Mouse (Mus musculus): ENCODE data around the gene Gm3020. TPM values are rescaled to one million over a fixed set of nuclear protein-coding genes. Genes with fewer than 3 reads are reported as not detected.
"Not testable (repeated sequence)": the region's sequence is repeated elsewhere in the genome, so short reads cannot be mapped to it uniquely, and the experiment has no call there.

Gene Gm3020
- polyA plus RNA-seq (2012; rRNA removed) = not detected in 2 replicates
- not detected in 2 replicates for polyA plus RNA-seq (2014; fragmentation: Nextera tagmentation; extraction: Ambion mirVana)

- H3K27ac ChIP-seq; H3K36me3 ChIP-seq (replicated peaks; ENCODE audit: control insufficient read depth, insufficient read depth, low read depth); H3K4me1 ChIP-seq (replicated peaks; ENCODE audit: control insufficient read depth in 2 of 2, insufficient read depth in 2 of 2, low read length in 1 of 2); H3K4me2 ChIP-seq (ENCODE audit: low read depth); ATAC-seq (ENCODE audit: insufficient read depth); H3K27me3 ChIP-seq (ENCODE audit: control insufficient read depth, insufficient read depth, low read length); DNase-seq (ENCODE audit: low read depth in 3 of 3, low spot score in 3 of 3); H3K9me3 ChIP-seq (ENCODE audit: control insufficient read depth, low read length); H3K9ac ChIP-seq (replicated peaks); H3K4me3 ChIP-seq (ENCODE audit: insufficient read depth in 1 of 2, low read depth in 2 of 2, low read length in 2 of 2): not testable (repeated sequence)
- WGBS (ENCODE audit: insufficient replicate concordance) = no CpG with 5 or more reads among the region's 32 CpGs
These were observed at the start of gene Gm3020 for GRCm38 (mm10) chr14:3651730-3652129. Gene Gm3020, plus strand, starts transcription at chr14:3652030.

- WGBS (ENCODE audit: insufficient replicate concordance) = no CpG with 5 or more reads among the region's 2 CpGs
- not testable (repeated sequence) for H3K9ac ChIP-seq (replicated peaks); ATAC-seq (ENCODE audit: insufficient read depth); H3K9me3 ChIP-seq (ENCODE audit: control insufficient read depth, low read length); H3K4me2 ChIP-seq (ENCODE audit: low read depth); H3K4me3 ChIP-seq (ENCODE audit: insufficient read depth in 1 of 2, low read depth in 2 of 2, low read length in 2 of 2); H3K27me3 ChIP-seq (ENCODE audit: control insufficient read depth, insufficient read depth, low read length); H3K4me1 ChIP-seq (replicated peaks; ENCODE audit: control insufficient read depth in 2 of 2, insufficient read depth in 2 of 2, low read length in 1 of 2); H3K36me3 ChIP-seq (replicated peaks; ENCODE audit: control insufficient read depth, insufficient read depth, low read depth); H3K27ac ChIP-seq; DNase-seq (ENCODE audit: low read depth in 3 of 3, low spot score in 3 of 3)
These were observed 17.6 kb upstream of the Gm3020 start, which contains the start of gene Gm3012 for GRCm38 (mm10) chr14:3634212-3634611. Gene Gm3012, plus strand, starts transcription at chr14:3634512.

- H3K27me3 ChIP-seq (ENCODE audit: control insufficient read depth, insufficient read depth, low read length); DNase-seq (ENCODE audit: low read depth in 3 of 3, low spot score in 3 of 3); H3K4me1 ChIP-seq (replicated peaks; ENCODE audit: control insufficient read depth in 2 of 2, insufficient read depth in 2 of 2, low read length in 1 of 2); H3K27ac ChIP-seq; ATAC-seq (ENCODE audit: insufficient read depth); H3K4me2 ChIP-seq (ENCODE audit: low read depth); H3K4me3 ChIP-seq (ENCODE audit: insufficient read depth in 1 of 2, low read depth in 2 of 2, low read length in 2 of 2); H3K9ac ChIP-seq (replicated peaks); H3K36me3 ChIP-seq (replicated peaks; ENCODE audit: control insufficient read depth, insufficient read depth, low read depth); H3K9me3 ChIP-seq (ENCODE audit: control insufficient read depth, low read length): not testable (repeated sequence)
- WGBS (ENCODE audit: insufficient replicate concordance) = no CpG with 5 or more reads among the region's 3 CpGs
These were observed 36.7 kb downstream of the Gm3020 start, which contains the start of gene Gm3043 for GRCm38 (mm10) chr14:3688483-3688882. Gene Gm3043, plus strand, starts transcription at chr14:3688783.

Other genes starting within 250 kb of the Gm3020 start
- gene Gm10409, start 239.4 kb upstream of the Gm3020 start, polyA plus RNA-seq (2012; rRNA removed) = not detected in 2 replicates
- not detected in 2 replicates for gene Gm10409, start 239.4 kb upstream of the Gm3020 start, polyA plus RNA-seq (2014; fragmentation: Nextera tagmentation; extraction: Ambion mirVana)
- 0.04 TPM in 1 of 2 replicates, not detected in the other for gene Gm3005, start 223.9 kb upstream of the Gm3020 start, polyA plus RNA-seq (2012; rRNA removed)
- gene Gm3005, start 223.9 kb upstream of the Gm3020 start, polyA plus RNA-seq (2014; fragmentation: Nextera tagmentation; extraction: Ambion mirVana) = not detected in 2 replicates
- gene Gm10408, start 202.7 kb upstream of the Gm3020 start, polyA plus RNA-seq (2012; rRNA removed) = not detected in 2 replicates
- not detected in 2 replicates for gene Gm10408, start 202.7 kb upstream of the Gm3020 start, polyA plus RNA-seq (2014; fragmentation: Nextera tagmentation; extraction: Ambion mirVana)
- gene Gm3012, start 17.5 kb upstream of the Gm3020 start, polyA plus RNA-seq (2012; rRNA removed) = not detected in 2 replicates
- not detected in 2 replicates for gene Gm3012, start 17.5 kb upstream of the Gm3020 start, polyA plus RNA-seq (2014; fragmentation: Nextera tagmentation; extraction: Ambion mirVana)
- gene Gm3043, start 36.8 kb downstream of the Gm3020 start, polyA plus RNA-seq (2012; rRNA removed) = not detected in 2 replicates
- gene Gm3043, start 36.8 kb downstream of the Gm3020 start, polyA plus RNA-seq (2014; fragmentation: Nextera tagmentation; extraction: Ambion mirVana) = not detected in 2 replicates
- gene Gm3002, start 158.0 kb downstream of the Gm3020 start, polyA plus RNA-seq (2012; rRNA removed) = not detected in 2 replicates
- gene Gm3002, start 158.0 kb downstream of the Gm3020 start, polyA plus RNA-seq (2014; fragmentation: Nextera tagmentation; extraction: Ambion mirVana) = not detected in 2 replicates
- 0.02 TPM in 1 of 2 replicates, not detected in the other for gene Gm3033, start 194.2 kb downstream of the Gm3020 start, polyA plus RNA-seq (2012; rRNA removed)
- 0.19 TPM in 1 of 2 replicates, not detected in the other for gene Gm3033, start 194.2 kb downstream of the Gm3020 start, polyA plus RNA-seq (2014; fragmentation: Nextera tagmentation; extraction: Ambion mirVana)
- gene Gm2916, start 232.1 kb downstream of the Gm3020 start, polyA plus RNA-seq (2012; rRNA removed) = not detected in 2 replicates
- gene Gm2916, start 232.1 kb downstream of the Gm3020 start, polyA plus RNA-seq (2014; fragmentation: Nextera tagmentation; extraction: Ambion mirVana) = not detected in 2 replicates

Data from liver, embryonic 14.5 days (tissue).